Mouse (Mus musculus) kidney, embryonic 14.5 days (tissue): Measurements from ENCODE around the gene Rnase11. TPM values are rescaled to one million over a fixed set of nuclear protein-coding genes. Genes with fewer than 3 reads are reported as not detected.
A peak's percentile ranks its signal among the peaks of the same experiment; 100 is the strongest.
"Not testable (repeated sequence)": the region's sequence is repeated elsewhere in the genome, so short reads cannot be mapped to it uniquely, and the experiment has no call there.

Source experiments
- ATAC-seq: fragments of 200-750 bp; cut with Nextera tagmentation; 2 replicates; pipeline ENCODE4 v1.8.0; 2017; ENCODE audit warnings: moderate number of reproducible peaks, mild to moderate bottlenecking, moderate TSS enrichment, moderate library complexity; ENCODE audit not compliant: low FRiP score, low TSS enrichment
- H3K27ac ChIP-seq: fragments of 300-500 bp; sonication (generic); 2 replicates; pipeline ENCODE4 v1.5.1; 2014; ENCODE audit warnings: low read depth, mild to moderate bottlenecking, low read length, moderate library complexity, mixed read lengths
- H3K27me3 ChIP-seq: fragments of 300-500 bp; sonication (generic); 2 replicates; pipeline ENCODE4 v1.6.1; 2014; ENCODE audit warnings: mild to moderate bottlenecking, low read length; ENCODE audit not compliant: control insufficient read depth, insufficient read depth
- H3K36me3 ChIP-seq: fragments of 300-500 bp; sonication (generic); 2 replicates; pipeline ENCODE4 v1.6.1; 2014; ENCODE audit warnings: low read length, mixed read lengths; ENCODE audit not compliant: control insufficient read depth, insufficient read depth
- H3K4me1 ChIP-seq: fragments of 300-500 bp; sonication (generic); 2 replicates; pipeline ENCODE4 v1.6.1; 2014; ENCODE audit warnings: low read length, mixed read lengths; ENCODE audit not compliant: control insufficient read depth, insufficient read depth
- H3K4me2 ChIP-seq: fragments of 300-500 bp; sonication (generic); replicated peaks from 2 replicates; pipeline ENCODE4 v1.6.1; 2014; ENCODE audit warnings: low read depth, mild to moderate bottlenecking, low read length
- H3K4me3 ChIP-seq: fragments of 300-500 bp; sonication (generic); 2 replicates; pipeline ENCODE4 v1.5.1; 2014; ENCODE audit warnings: mild to moderate bottlenecking, low read length
- H3K9ac ChIP-seq: fragments of 300-500 bp; sonication (generic); 2 replicates; pipeline ENCODE4 v1.6.1; 2014; ENCODE audit warnings: low read depth, mild to moderate bottlenecking, low read length, moderate library complexity
- H3K9me3 ChIP-seq: fragments of 300-500 bp; sonication (generic); 2 replicates; pipeline ENCODE4 v1.6.1; 2016; ENCODE audit warnings: low read length; ENCODE audit not compliant: control insufficient read depth
- WGBS: fragments of 180-500 bp; shearing (Covaris S2); extraction: QIAGEN DNeasy Blood & Tissue Kit; methylation state at CpG from one replicate; pipeline ENCODE4 v1.1.7; 2014; 5-methylcytosine and 5-hydroxymethylcytosine counted together
- polyA plus RNA-seq: library from polyadenylated mRNA; unstranded; fragments of >200 nt; fragmentation: Nextera tagmentation; extraction: Ambion mirVana; gene quantifications from 2 replicates; pipeline ENCODE4 v1.2.1, GENCODE M21; 2014

Gene Rnase11
- polyA plus RNA-seq: 1.1 TPM in 1 of 2 replicates, not detected in the other

GRCm38 (mm10) chr14:51050063-51050462, at the start of gene Rnase11:
Gene Rnase11, minus strand, starts transcription at chr14:51050163.
- no peaks in the 10 kb centered on the region for H3K36me3 ChIP-seq
- ATAC-seq: no peak
- no peaks in the 10 kb centered on the region; the same call in 1 of the 2 replicates for H3K4me1 ChIP-seq
- no peaks in the 10 kb centered on the region for H3K9me3 ChIP-seq
- H3K4me2 ChIP-seq: no peak within 1 kb of the TSS
- no peak within 1 kb of the TSS for H3K4me3 ChIP-seq
- H3K27me3 ChIP-seq: no peaks in the 10 kb centered on the region
- H3K9ac ChIP-seq: no peak within 1 kb of the TSS
- H3K27ac ChIP-seq: no peak within 1 kb of the TSS
- 87% methylated on average over 2 of the region's 2 CpGs for WGBS

DNA sequence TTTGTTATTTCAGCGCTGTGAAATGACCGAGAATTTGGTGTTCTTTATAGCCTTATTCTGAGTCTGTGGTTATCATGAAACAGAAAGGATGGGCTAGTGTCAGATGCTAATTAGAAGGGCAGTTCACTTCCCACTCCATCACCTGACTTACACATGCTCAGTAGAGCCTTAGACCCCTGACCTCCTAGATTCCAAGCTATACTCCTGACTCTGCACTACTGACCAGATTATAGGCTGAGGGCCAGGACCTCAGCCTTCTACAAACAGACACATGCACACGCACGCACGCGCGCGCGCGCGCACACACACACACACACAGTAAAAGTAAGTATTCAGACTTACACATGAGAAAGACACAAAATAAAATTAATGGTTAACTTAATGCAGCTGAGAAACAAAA, 49.0 kb upstream of the Rnase11 start:
- Histone ChIP-seq H3K4me3 (no peak overlapping the region), H3K4me1 (no peaks in the 10 kb centered on the region), H3K4me2 (no peak overlapping the region), H3K27ac (no peak overlapping the region), H3K36me3 (no peaks in the 10 kb centered on the region), H3K9me3 (no peaks in the 10 kb centered on the region), H3K27me3 (no peaks in the 10 kb centered on the region), H3K9ac (no peak overlapping the region)
- WGBS: 95% methylated on average over 11 of the region's 11 CpGs
- ATAC-seq: no peak

DNA sequence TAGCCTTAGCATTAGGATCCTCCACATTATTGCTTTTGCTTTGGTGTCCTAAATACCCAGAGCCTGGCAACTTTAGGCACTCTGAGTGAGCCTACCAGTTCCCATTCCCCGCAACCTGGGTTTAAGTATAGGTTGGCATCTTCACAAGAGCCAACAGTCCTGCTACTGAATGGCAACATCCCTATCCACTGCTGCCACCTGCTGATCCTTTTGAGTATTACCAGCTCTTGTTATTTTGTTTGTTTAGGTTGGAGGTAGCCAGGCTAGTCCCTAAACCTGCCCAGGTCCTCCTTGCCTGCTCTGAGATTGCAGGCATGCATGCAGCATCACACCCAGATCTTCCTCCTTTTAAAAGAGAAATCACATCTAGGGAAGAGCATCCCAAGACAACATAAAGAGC, 48.3 kb upstream of the Rnase11 start:
- WGBS: 22% methylated on average over 1 of the region's 1 CpGs
- ATAC-seq: peak; percentile 38; the same call in 1 of the 2 replicates
- H3K4me3 ChIP-seq, H3K9ac ChIP-seq, H3K27ac ChIP-seq, H3K36me3 ChIP-seq, H3K4me1 ChIP-seq, H3K9me3 ChIP-seq, H3K4me2 ChIP-seq, H3K27me3 ChIP-seq: not testable (repeated sequence)

GRCm38 (mm10) chr14:51095736-51096524, 46.0 kb upstream of the Rnase11 start:
- H3K9me3 ChIP-seq: no peaks in the 10 kb centered on the region
- 52% methylated on average over 9 of the region's 9 CpGs for WGBS
- H3K4me2 ChIP-seq: no peak overlapping the region
- H3K27me3 ChIP-seq: no peaks in the 10 kb centered on the region
- no peaks in the 10 kb centered on the region for H3K36me3 ChIP-seq
- H3K4me1 ChIP-seq: peaks cover 5% of the 10 kb centered on the region; the same call in 1 of the 2 replicates
- ATAC-seq: no peak
- H3K4me3 ChIP-seq: no peak overlapping the region
- H3K9ac ChIP-seq: no peak overlapping the region
- peak overlapping the region; percentile 49; the same call in 1 of the 2 replicates for H3K27ac ChIP-seq

- Histone ChIP-seq H3K36me3 (no peaks in the 10 kb centered on the region), H3K4me1 (peaks cover 5% of the 10 kb centered on the region; the same call in 1 of the 2 replicates), H3K4me2 (no peak overlapping the region), H3K27ac (no peak overlapping the region), H3K9me3 (no peaks in the 10 kb centered on the region), H3K4me3 (no peak overlapping the region), H3K9ac (no peak overlapping the region), H3K27me3 (no peaks in the 10 kb centered on the region)
- 76% methylated on average over 9 of the region's 9 CpGs for WGBS
- no peak for ATAC-seq
These were observed 45.0 kb upstream of the Rnase11 start for GRCm38 (mm10) chr14:51094921-51095320.

- 76% methylated on average over 5 of the region's 5 CpGs for WGBS
- Histone ChIP-seq H3K9ac (no peak overlapping the region), H3K4me1 (peaks cover 5% of the 10 kb centered on the region; the same call in 1 of the 2 replicates), H3K36me3 (no peaks in the 10 kb centered on the region), H3K27me3 (no peaks in the 10 kb centered on the region), H3K27ac (no peak overlapping the region), H3K9me3 (no peaks in the 10 kb centered on the region), H3K4me2 (no peak overlapping the region), H3K4me3 (no peak overlapping the region)
- no peak for ATAC-seq
These were observed 44.3 kb upstream of the Rnase11 start for GRCm38 (mm10) chr14:51094096-51094875.

DNA sequence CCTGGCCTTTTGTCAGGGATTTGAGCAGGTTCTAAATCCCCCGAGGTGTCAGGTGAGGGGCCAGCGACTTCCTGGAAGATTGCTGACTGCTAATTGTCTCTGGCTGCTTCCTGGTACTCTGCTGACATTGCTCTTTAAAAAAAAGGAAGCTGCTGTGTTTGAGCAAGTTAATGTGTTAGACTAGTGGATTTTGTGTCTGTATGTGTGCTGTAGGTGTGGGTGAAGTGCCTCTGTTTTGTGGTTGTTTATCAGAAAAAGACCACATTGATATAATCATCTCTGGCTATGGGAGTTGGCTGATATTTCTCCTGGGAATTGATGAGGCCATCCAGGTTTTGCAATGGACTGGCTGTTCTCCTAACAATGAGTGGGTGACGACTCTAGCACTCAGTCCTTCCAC, 43.5 kb upstream of the Rnase11 start:
- no peak overlapping the region for H3K4me2 ChIP-seq
- 20% methylated on average over 3 of the region's 3 CpGs for WGBS
- no peaks in the 10 kb centered on the region for H3K36me3 ChIP-seq
- no peaks in the 10 kb centered on the region for H3K9me3 ChIP-seq
- no peaks in the 10 kb centered on the region for H3K27me3 ChIP-seq
- no peak overlapping the region for H3K4me3 ChIP-seq
- peaks cover 5% of the 10 kb centered on the region; the same call in 1 of the 2 replicates for H3K4me1 ChIP-seq
- no peak overlapping the region for H3K27ac ChIP-seq
- H3K9ac ChIP-seq: no peak overlapping the region
- no peak for ATAC-seq

DNA sequence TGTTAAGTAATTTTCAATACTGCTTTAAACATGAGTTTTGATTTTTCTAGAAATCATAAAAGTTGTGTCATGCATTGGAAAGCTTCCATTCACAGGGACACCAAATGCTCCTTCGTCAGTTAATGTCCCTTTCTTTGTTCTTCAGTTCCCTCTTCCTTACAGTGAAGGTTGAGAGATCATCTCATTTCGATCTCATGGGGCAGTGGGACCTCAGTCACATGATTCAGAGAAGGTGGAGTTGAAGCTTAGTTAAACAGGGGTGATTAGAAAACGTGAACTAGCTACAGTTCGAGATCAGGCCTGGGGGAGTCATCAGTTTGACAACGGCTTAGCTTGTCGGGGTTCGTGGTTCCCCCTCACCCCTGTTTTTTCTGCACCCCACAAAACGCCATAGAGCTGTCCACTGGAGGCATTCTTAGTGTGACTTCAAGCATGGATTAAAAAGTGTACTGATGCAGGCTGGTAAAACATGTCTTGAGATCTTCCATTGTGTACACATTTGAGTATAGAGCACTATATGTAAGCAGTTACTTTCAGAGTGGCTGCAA, 42.2 kb upstream of the Rnase11 start:
- no peak overlapping the region for H3K27ac ChIP-seq
- no peaks in the 10 kb centered on the region for H3K36me3 ChIP-seq

More for the DNA sequence above, 42.2 kb upstream of the Rnase11 start:
- Histone ChIP-seq H3K27me3 (no peaks in the 10 kb centered on the region), H3K9ac (no peak overlapping the region), H3K4me2 (peak overlapping the region; percentile 72), H3K9me3 (no peaks in the 10 kb centered on the region), H3K4me3 (peak overlapping the region; percentile 71; the same call in 1 of the 2 replicates), H3K4me1 (peaks cover 7% of the 10 kb centered on the region; the same call in 1 of the 2 replicates)
- no peak for ATAC-seq
- WGBS: 42% methylated on average over 8 of the region's 8 CpGs
